Mouse (Mus musculus): ENCODE data around the gene Rnf13. TPM values are rescaled to one million over a fixed set of nuclear protein-coding genes. Genes with fewer than 3 reads are reported as not detected.

The Rnf13 gene
- total RNA-seq, 1 experiment: 33.2 TPM

DNA sequence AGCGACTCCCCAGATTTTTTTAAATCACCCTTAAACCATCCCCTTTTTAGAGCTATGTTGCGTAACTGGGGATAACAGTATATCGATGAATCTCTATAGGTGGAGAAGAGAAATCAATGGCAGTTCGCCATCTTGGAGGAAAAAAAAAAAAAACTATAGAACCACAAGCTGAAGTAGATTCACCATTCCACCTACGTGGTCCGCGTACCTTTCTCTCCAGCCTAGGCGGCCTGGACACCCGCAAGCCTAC is 110.7 kb downstream of the Rnf13 start:
- Histone ChIP-seq H3K27ac (ENCODE audit: insufficient read depth, low read depth, low read length, poor library complexity, severe bottlenecking) (no peak overlapping the region), H3K4me1 (ENCODE audit: control insufficient read depth in 2 of 2, insufficient read depth in 2 of 2, low read length in 2 of 2, poor library complexity in 1 of 2) (peaks cover 0 to 2% of the 10 kb centered on the region in 2 experiments; a peak in 3 of 4 replicates), H3K9me3 (ENCODE audit: control insufficient read depth, insufficient read depth, low read depth, low read length) (no peaks in the 10 kb centered on the region), H3K4me3 (ENCODE audit: insufficient read depth in 1 of 2, low read depth in 1 of 2, low read length in 2 of 2, poor library complexity in 1 of 2, severe bottlenecking in 1 of 2) (peak overlapping the region; percentile 77 to 90), H3K9ac (ENCODE audit: insufficient read depth, low read depth, low read length, poor library complexity, severe bottlenecking) (peak overlapping the region; percentile 71), H3K36me3 (ENCODE audit: control insufficient read depth, insufficient read depth, low read length, poor library complexity, severe bottlenecking) (no peaks in the 10 kb centered on the region)
- in situ Hi-C loops (cut with MboI; ENCODE audit: low sequenced_read_pairs in 2 of 2, unreplicated experiment in 2 of 2): loop anchor here in 1 of 2 experiments (10.0 kb wide), 1 partner anchor 278 kb away; no protein-coding TSS in a partner anchor
- DNase-seq (ENCODE audit: low read depth, low spot score): no peak
- no peak for TF ChIP-seq ZC3H11A (IDR thresholded peaks at IDR 0.05; ENCODE audit: borderline replicate concordance, low read depth, low read length)
- TF ChIP-seq HCFC1 (IDR thresholded peaks at IDR 0.05; ENCODE audit: borderline replicate concordance, insufficient read depth, low read length): no peak
- no peak for TF ChIP-seq CHD2 (IDR thresholded peaks at IDR 0.05; ENCODE audit: low read depth, low read length)
- no peak for TF ChIP-seq MAFK (IDR thresholded peaks at IDR 0.05; ENCODE audit: insufficient read depth, low read depth, low read length)
- peak; percentile 94 for TF ChIP-seq ZNF384 (IDR thresholded peaks at IDR 0.05; ENCODE audit: low read depth, low read length)

DNA sequence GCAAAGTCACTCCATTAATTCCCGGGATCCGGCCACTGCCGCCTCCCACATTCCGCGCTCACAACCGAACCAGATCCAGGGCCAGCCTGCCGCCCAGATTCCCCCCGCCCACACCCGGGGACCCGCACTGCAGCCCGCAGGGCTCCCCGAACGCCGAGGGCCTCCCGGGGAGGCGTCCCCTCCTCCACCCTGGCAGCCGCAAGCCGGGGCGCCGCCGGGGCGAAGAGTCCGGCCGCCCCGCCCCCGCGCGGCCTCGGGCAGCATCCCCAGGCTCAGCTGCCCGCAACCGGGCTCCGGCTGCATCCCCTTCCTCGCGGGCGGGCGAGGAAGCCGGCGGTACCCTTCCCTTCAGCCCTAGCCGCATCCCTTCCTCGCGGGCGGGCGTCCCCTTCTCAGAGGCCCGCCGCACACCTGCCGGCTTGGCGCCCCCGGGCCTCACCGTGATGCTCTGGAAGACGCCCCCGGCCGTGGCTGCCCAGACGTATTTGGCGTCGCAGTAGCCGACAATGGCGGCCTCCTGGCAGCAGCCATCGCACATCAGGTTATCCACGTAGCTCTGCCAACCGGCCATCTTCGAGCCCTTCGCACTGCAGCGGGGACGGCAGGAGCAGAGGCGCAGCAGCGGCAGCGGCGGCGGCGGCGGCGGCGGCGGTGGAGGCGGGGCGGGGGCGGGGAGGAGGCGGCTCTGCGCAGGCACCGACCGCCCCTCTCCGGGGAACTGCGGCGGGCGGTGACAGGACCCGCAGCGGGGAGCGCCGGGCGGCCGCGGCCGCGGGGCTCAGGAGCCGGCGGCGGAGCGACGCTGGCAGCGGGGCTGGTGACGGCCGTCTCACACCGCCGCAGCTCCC is 111.3 kb downstream of the Rnf13 start:
- no peaks in the 10 kb centered on the region for H3K36me3 ChIP-seq (ENCODE audit: control insufficient read depth, insufficient read depth, low read length, poor library complexity, severe bottlenecking)
- H3K4me1 ChIP-seq (ENCODE audit: control insufficient read depth in 2 of 2, insufficient read depth in 2 of 2, low read length in 2 of 2, poor library complexity in 1 of 2): peaks cover 0 to 2% of the 10 kb centered on the region in 2 experiments; a peak in 3 of 4 replicates
- no peak overlapping the region for H3K27ac ChIP-seq (ENCODE audit: insufficient read depth, low read depth, low read length, poor library complexity, severe bottlenecking)
- peak overlapping the region; percentile 71 for H3K9ac ChIP-seq (ENCODE audit: insufficient read depth, low read depth, low read length, poor library complexity, severe bottlenecking)
- in situ Hi-C loops (cut with MboI; ENCODE audit: low sequenced_read_pairs in 2 of 2, unreplicated experiment in 2 of 2): loop anchor here in 1 of 2 experiments (10.0 kb wide), 1 partner anchor 278 kb away; no protein-coding TSS in a partner anchor
- H3K4me3 ChIP-seq (ENCODE audit: insufficient read depth in 1 of 2, low read depth in 1 of 2, low read length in 2 of 2, poor library complexity in 1 of 2, severe bottlenecking in 1 of 2): peak overlapping the region; percentile 77 to 90
- peak; percentile 40 for DNase-seq (ENCODE audit: low read depth, low spot score)
- no peaks in the 10 kb centered on the region for H3K9me3 ChIP-seq (ENCODE audit: control insufficient read depth, insufficient read depth, low read depth, low read length)
- TF ChIP-seq HCFC1 (IDR thresholded peaks at IDR 0.05; ENCODE audit: borderline replicate concordance, insufficient read depth, low read length) (no peak), ZNF384 (IDR thresholded peaks at IDR 0.05; ENCODE audit: low read depth, low read length) (no peak), CHD2 (IDR thresholded peaks at IDR 0.05; ENCODE audit: low read depth, low read length) (no peak), ZC3H11A (IDR thresholded peaks at IDR 0.05; ENCODE audit: borderline replicate concordance, low read depth, low read length) (no peak)

DNA sequence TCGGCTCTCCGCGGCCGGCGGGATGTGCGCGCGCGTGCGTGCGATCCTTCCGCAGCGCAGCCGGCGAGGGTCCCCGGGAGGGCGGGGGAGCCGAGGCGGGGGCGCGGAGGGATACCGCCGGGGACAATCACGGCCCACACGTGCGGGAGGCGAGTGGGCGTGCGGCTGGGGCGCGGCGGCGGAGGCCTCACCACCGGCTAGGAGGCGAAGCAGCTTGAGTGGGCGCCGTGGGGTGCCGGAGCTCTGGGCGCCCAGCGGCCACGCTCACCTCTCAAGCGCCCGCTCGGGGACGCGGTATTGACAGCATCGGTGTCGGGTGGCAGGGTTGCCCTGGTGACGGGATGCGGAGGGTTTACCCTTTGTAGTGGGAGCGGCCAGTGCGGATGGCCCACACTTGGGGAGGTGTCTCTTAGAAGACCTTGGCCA is 111.9 kb downstream of the Rnf13 start, which contains the start of gene Pfn2:
TSS of gene Pfn2 (minus strand) at position 320 of the 426 bp plus-strand sequence.
- H3K9ac ChIP-seq (ENCODE audit: insufficient read depth, low read depth, low read length, poor library complexity, severe bottlenecking): peak within 1 kb of the TSS; percentile 71
- H3K4me1 ChIP-seq (ENCODE audit: control insufficient read depth in 2 of 2, insufficient read depth in 2 of 2, low read length in 2 of 2, poor library complexity in 1 of 2): peaks cover 0 to 2% of the 10 kb centered on the region in 2 experiments; a peak in 3 of 4 replicates
- in situ Hi-C loops (cut with MboI; ENCODE audit: low sequenced_read_pairs in 2 of 2, unreplicated experiment in 2 of 2): loop anchor here in 1 of 2 experiments (10.0 kb wide), 1 partner anchor 277 kb away; no protein-coding TSS in a partner anchor
- H3K27ac ChIP-seq (ENCODE audit: insufficient read depth, low read depth, low read length, poor library complexity, severe bottlenecking): no peak within 1 kb of the TSS
- peak within 1 kb of the TSS; percentile 77 to 90 for H3K4me3 ChIP-seq (ENCODE audit: insufficient read depth in 1 of 2, low read depth in 1 of 2, low read length in 2 of 2, poor library complexity in 1 of 2, severe bottlenecking in 1 of 2)
- no peak for TF ChIP-seq ZNF384 (IDR thresholded peaks at IDR 0.05; ENCODE audit: low read depth, low read length)
- TF ChIP-seq HCFC1 (IDR thresholded peaks at IDR 0.05; ENCODE audit: borderline replicate concordance, insufficient read depth, low read length): no peak
- TF ChIP-seq CHD2 (IDR thresholded peaks at IDR 0.05; ENCODE audit: low read depth, low read length): no peak
- TF ChIP-seq ZC3H11A (IDR thresholded peaks at IDR 0.05; ENCODE audit: borderline replicate concordance, low read depth, low read length): no peak
- no peak for TF ChIP-seq MAFK (IDR thresholded peaks at IDR 0.05; ENCODE audit: insufficient read depth, low read depth, low read length)
- H3K9me3 ChIP-seq (ENCODE audit: control insufficient read depth, insufficient read depth, low read depth, low read length): no peaks in the 10 kb centered on the region
- H3K36me3 ChIP-seq (ENCODE audit: control insufficient read depth, insufficient read depth, low read length, poor library complexity, severe bottlenecking): no peaks in the 10 kb centered on the region
- DNase-seq (ENCODE audit: low read depth, low spot score): peak; percentile 40

DNA sequence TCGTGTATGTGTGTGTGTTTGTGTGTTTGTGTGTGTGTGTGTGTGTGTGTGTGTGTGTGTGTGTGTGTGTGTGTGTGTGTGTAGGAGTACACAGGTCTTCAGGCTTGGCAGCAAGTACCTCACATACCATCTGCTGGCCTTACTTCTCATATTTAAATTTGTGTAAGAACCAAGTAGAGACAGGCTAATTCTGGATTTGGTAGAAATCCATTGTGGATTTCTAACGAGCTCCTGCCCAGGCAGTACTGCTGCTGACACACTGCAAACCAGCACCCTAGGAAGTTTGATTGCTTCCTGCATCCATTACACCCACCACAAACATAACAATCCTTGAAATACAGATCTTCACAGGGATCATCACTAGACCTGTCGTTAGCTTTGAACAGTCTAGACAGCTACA is 147.1 kb downstream of the Rnf13 start:
- TF ChIP-seq MAFK (IDR thresholded peaks at IDR 0.05; ENCODE audit: insufficient read depth, low read depth, low read length): no peak
- TF ChIP-seq ZC3H11A (IDR thresholded peaks at IDR 0.05; ENCODE audit: borderline replicate concordance, low read depth, low read length): no peak
- no peak overlapping the region for H3K27ac ChIP-seq (ENCODE audit: insufficient read depth, low read depth, low read length, poor library complexity, severe bottlenecking)
- in situ Hi-C loops (cut with MboI; ENCODE audit: low sequenced_read_pairs in 2 of 2, unreplicated experiment in 2 of 2): no loop called here
- DNase-seq (ENCODE audit: low read depth, low spot score): no peak
- no peaks in the 10 kb centered on the region for H3K36me3 ChIP-seq (ENCODE audit: control insufficient read depth, insufficient read depth, low read length, poor library complexity, severe bottlenecking)
- no peaks in the 10 kb centered on the region for H3K9me3 ChIP-seq (ENCODE audit: control insufficient read depth, insufficient read depth, low read depth, low read length)
- no peak overlapping the region for H3K9ac ChIP-seq (ENCODE audit: insufficient read depth, low read depth, low read length, poor library complexity, severe bottlenecking)
- no peaks in the 10 kb centered on the region for H3K4me1 ChIP-seq (ENCODE audit: control insufficient read depth in 2 of 2, insufficient read depth in 2 of 2, low read length in 2 of 2, poor library complexity in 1 of 2)
- H3K4me3 ChIP-seq (ENCODE audit: insufficient read depth in 1 of 2, low read depth in 1 of 2, low read length in 2 of 2, poor library complexity in 1 of 2, severe bottlenecking in 1 of 2): no peak overlapping the region

Other genes starting within 250 kb of the Rnf13 start
- 12.6 and 20.0 TPM in 2 replicates for gene Wwtr1, start 160.2 kb upstream of the Rnf13 start, total RNA-seq (2012; rRNA removed)
- 28.7 and 38.2 TPM in 2 replicates for gene Commd2, start 84.3 kb upstream of the Rnf13 start, total RNA-seq (2012; rRNA removed)
- not detected in 2 replicates for gene Ankub1, start 43.3 kb upstream of the Rnf13 start, total RNA-seq (2012; rRNA removed)
- gene Pfn2, start 112.0 kb downstream of the Rnf13 start, total RNA-seq (2012; rRNA removed): 5.4 and 9.5 TPM in 2 replicates

Measured in ES-E14 (cell line).